Mouse (Mus musculus): ENCODE data around the gene S100a3. TPM values are rescaled to one million over a fixed set of nuclear protein-coding genes. Genes with fewer than 3 reads are reported as not detected.

S100a3 gene
- polyA plus RNA-seq, 1 experiment from 2014 or later: not detected

DNA sequence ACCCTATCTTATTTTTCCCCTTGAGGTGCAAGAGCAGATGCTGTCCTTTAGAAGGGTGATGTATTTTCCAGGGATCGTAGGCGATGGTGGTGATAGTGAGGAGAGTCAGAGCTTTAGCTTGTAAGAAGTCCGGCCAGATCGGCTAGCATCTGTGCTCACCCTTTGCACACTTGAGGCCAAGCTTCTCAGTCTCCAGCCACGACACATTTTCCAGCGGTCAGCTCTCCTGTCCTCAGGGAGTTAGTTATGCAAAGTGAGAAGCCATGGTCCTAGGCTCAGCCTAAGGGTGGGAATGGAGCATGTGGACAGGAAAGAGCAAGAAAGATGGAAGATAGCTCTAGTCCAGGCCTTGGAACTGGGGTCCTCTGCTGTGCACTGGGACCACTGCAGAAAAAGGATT lies 36.4 kb downstream of the S100a3 start:
- WGBS: 89% methylated on average over 6 of the region's 6 CpGs
- Histone ChIP-seq H3K4me3 (no peak overlapping the region), H3K9me3 (no peaks in the 10 kb centered on the region), H3K4me1 (0 out of 2 replicates have a peak, but pooled peaks cover 8% of the 10 kb centered on the region), H3K36me3 (replicated peaks) (no peaks in the 10 kb centered on the region), H3K27ac (no peak overlapping the region), H3K27me3 (ENCODE audit: poor library complexity, severe bottlenecking) (no peaks in the 10 kb centered on the region)
- no peak for DNase-seq (ENCODE audit: extremely low spot score, low spot score)

DNA sequence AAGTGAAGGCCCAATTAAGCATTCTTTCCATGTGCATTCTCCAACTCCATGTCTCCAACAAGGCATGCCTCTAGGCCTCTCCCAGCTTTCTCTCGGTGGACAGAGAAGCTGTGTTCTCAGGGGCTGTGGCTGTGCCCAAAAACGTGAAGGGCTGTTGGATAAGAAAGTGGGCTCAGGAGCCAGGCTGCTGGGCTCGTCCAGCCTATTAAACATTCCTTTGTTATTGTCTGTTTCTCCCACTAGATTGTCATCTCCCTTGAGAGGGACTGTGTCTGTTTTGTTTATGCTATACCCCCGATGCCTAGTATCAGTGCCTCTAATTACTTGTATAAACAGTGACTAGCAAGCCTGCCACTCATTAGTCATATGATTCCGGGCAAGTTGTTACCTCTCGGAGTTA lies 37.4 kb downstream of the S100a3 start:
- no peak for DNase-seq (ENCODE audit: extremely low spot score, low spot score)
- Histone ChIP-seq H3K36me3 (replicated peaks) (no peaks in the 10 kb centered on the region), H3K9me3 (no peaks in the 10 kb centered on the region), H3K27me3 (ENCODE audit: poor library complexity, severe bottlenecking) (no peaks in the 10 kb centered on the region), H3K27ac (no peak overlapping the region), H3K4me1 (0 out of 2 replicates have a peak, but pooled peaks cover 8% of the 10 kb centered on the region), H3K4me3 (no peak overlapping the region)
- 59% methylated on average over 6 of the region's 6 CpGs for WGBS

DNA sequence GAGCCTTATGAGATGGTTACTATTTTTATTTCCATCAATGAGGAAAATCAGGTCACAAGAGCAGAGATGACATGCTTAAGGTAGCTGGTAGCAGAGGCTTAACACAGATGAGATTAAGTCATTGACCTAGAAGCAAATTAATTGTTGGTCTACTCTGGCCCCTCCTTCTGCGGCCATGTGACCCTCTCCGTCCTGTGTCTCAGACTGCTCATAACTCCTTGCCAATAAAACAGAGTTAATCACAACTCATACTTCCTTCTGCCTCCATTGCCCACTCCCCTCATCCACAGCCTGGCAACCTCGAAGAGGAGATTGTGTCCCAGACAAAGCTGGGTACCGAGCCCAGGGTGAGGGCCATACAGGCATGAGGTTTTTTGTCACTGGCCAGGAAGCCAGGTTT lies 37.8 kb downstream of the S100a3 start:
- DNase-seq (ENCODE audit: extremely low spot score, low spot score): no peak
- Histone ChIP-seq H3K27me3 (ENCODE audit: poor library complexity, severe bottlenecking) (no peaks in the 10 kb centered on the region), H3K27ac (no peak overlapping the region), H3K9me3 (no peaks in the 10 kb centered on the region), H3K4me3 (no peak overlapping the region), H3K4me1 (0 out of 2 replicates have a peak, but pooled peaks cover 8% of the 10 kb centered on the region), H3K36me3 (replicated peaks) (no peaks in the 10 kb centered on the region)
- WGBS: 83% methylated on average over 4 of the region's 4 CpGs

DNA sequence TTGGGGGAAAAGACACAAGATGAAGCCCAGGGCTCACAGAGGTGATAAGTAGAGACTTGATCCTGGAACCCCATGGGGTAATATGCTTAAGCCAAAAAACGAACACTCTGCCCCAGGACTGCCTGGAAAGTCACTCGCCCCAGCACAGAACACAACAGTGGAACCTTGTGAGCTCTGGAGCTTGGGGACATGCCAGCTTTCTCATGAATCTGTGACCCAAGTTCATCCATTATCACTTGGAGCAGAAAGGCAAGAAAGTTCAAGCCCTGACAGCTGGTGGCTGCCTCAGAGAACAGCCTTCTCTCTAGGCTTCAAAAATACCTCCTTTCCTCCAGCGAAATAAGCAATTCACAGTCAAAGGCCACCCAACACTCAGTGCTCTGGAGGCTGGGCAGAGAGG lies 39.0 kb downstream of the S100a3 start:
- H3K27ac ChIP-seq: no peak overlapping the region
- H3K36me3 ChIP-seq (replicated peaks): no peaks in the 10 kb centered on the region
- DNase-seq (ENCODE audit: extremely low spot score, low spot score): no peak
- no peak overlapping the region for H3K4me3 ChIP-seq
- peaks cover 16% of the 10 kb centered on the region for H3K4me1 ChIP-seq
- H3K27me3 ChIP-seq (ENCODE audit: poor library complexity, severe bottlenecking): no peaks in the 10 kb centered on the region
- WGBS: 76% methylated on average over 3 of the region's 3 CpGs
- no peaks in the 10 kb centered on the region for H3K9me3 ChIP-seq

DNA sequence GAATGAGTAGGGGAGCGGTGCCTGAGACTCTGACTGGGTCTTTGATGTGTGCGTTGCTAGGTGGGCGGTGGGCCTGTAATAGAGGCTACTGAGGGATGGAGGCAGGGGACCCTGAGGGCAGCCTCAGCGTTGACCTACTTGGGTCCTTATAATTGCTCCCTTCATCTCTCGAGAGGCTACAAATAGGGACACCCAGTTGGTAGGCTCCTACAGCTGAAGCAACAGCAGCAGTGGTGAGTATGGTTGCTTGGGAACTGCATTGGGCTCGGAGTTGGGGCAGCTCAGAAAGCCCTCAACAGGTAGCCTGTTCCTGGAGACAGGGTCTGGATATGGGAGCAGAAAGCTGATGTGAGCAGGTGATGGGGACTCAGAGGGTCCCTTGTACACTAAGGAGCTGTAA lies 39.7 kb downstream of the S100a3 start:
- DNase-seq (ENCODE audit: extremely low spot score, low spot score): no peak
- Histone ChIP-seq H3K9me3 (no peaks in the 10 kb centered on the region), H3K36me3 (replicated peaks) (no peaks in the 10 kb centered on the region), H3K27ac (no peak overlapping the region), H3K4me3 (no peak overlapping the region), H3K27me3 (ENCODE audit: poor library complexity, severe bottlenecking) (no peaks in the 10 kb centered on the region), H3K4me1 (peaks cover 22% of the 10 kb centered on the region)
- 88% methylated on average over 6 of the region's 6 CpGs for WGBS

DNA sequence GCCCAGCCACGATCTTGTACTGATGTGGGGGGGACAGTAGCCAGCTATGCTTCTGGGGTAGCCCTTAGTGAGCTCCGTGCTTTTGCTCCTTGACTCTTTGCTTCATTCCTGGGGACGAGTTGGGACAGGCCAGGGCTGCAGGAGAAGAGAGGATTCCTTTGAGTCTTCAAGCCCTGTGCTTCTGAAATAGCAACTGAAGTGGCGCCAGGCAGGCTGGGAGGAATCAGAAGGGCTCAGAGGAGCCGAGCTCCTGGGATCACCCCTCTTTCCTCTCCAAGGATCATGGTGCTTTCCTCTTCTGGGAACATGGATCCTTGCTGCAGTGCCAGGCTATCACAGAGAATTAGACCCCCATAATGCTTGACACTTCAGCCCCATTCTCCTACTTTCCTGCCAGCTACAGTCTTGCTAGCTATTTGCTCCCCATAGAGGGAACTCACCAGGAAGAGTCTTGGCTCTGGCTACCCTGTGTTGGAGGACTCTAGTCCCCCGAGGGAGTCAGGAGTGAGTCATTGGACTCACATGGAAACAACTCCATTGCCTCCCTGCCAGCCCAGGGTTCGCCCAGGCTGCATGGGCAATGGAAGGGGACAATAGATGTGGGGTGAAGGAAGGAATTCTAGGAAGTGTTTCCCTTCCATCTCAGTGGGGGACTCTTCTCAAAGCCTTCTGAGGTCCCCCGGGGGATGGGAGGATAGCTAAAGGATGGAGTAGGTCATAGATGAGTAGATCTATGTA lies 40.2 kb downstream of the S100a3 start:
- DNase-seq (ENCODE audit: extremely low spot score, low spot score): no peak
- H3K4me1 ChIP-seq: peaks cover 25% of the 10 kb centered on the region
- H3K27ac ChIP-seq: no peak overlapping the region
- no peak overlapping the region for H3K4me3 ChIP-seq
- H3K27me3 ChIP-seq (ENCODE audit: poor library complexity, severe bottlenecking): no peaks in the 10 kb centered on the region
- H3K9me3 ChIP-seq: no peaks in the 10 kb centered on the region
- WGBS: 83% methylated on average over 8 of the region's 8 CpGs
- no peaks in the 10 kb centered on the region for H3K36me3 ChIP-seq (replicated peaks)

DNA sequence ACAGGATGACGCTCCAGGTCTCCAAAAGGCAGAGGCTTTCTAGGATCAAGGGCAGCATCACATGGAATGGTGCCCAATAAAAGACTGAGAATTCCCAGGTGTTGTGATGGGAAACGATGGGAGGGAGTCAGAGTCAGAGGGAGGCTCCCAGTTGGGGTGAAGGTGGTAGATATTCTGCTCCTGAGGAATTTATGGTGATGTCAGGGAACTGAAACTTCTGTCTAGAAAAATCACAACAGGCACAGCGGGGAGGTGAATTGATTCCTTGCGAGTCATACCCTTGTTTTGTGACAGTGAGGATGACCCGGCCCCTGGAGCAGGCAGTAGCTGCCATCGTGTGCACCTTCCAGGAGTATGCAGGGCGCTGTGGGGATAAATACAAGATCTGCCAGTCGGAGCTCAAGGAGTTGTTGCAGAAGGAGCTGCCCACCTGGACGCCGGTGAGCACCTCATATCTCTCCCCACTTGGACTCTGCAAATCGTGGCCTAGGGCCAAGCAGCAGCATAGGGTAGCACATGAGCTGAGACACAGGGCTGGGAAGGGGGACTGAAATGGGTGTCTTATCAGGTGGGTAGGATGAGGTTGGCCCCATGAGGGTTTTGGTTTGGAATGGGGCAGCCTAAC lies 41.2 kb downstream of the S100a3 start, which contains the start of gene Gm42674:
TSS of gene Gm42674 (plus strand) at position 419 of the 625 bp plus-strand sequence.
- H3K4me3 ChIP-seq: no peak within 1 kb of the TSS
- no peaks in the 10 kb centered on the region for H3K9me3 ChIP-seq
- no peak within 1 kb of the TSS for H3K27ac ChIP-seq
- peaks cover 31% of the 10 kb centered on the region for H3K4me1 ChIP-seq
- no peak for DNase-seq (ENCODE audit: extremely low spot score, low spot score)
- WGBS: 85% methylated on average over 11 of the region's 11 CpGs
- H3K27me3 ChIP-seq (ENCODE audit: poor library complexity, severe bottlenecking): no peaks in the 10 kb centered on the region
- H3K36me3 ChIP-seq (replicated peaks): no peaks in the 10 kb centered on the region

DNA sequence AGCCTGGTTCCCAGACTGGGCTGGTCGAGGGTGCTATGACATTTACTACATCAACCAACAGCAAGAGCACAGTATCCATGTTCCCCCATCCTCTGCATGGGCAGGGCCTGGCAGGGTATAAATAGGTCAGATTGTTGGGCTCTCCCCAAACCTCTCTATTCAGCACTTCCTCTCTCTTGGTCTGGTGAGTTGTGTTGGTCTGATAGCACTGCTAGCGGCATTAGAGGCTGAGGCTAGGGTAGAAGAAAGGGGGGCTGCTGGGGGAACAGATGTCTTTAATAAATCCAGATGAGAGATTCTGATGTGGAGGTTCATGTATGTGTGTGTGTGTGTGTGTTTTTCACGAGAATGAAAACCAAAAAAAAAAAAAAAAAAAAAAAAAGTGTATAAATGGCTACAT lies 43.2 kb downstream of the S100a3 start, which contains the start of gene S100a4:
TSS of gene S100a4 (plus strand) at position 149 of the 400 bp plus-strand sequence.
- Histone ChIP-seq H3K27me3 (ENCODE audit: poor library complexity, severe bottlenecking) (no peaks in the 10 kb centered on the region), H3K9me3 (no peaks in the 10 kb centered on the region), H3K4me3 (no peak within 1 kb of the TSS), H3K4me1 (peaks cover 24% of the 10 kb centered on the region), H3K36me3 (replicated peaks) (no peaks in the 10 kb centered on the region), H3K27ac (peak within 1 kb of the TSS; percentile 62)
- WGBS: 61% methylated on average over 3 of the region's 3 CpGs
- DNase-seq (ENCODE audit: extremely low spot score, low spot score): no peak

DNA sequence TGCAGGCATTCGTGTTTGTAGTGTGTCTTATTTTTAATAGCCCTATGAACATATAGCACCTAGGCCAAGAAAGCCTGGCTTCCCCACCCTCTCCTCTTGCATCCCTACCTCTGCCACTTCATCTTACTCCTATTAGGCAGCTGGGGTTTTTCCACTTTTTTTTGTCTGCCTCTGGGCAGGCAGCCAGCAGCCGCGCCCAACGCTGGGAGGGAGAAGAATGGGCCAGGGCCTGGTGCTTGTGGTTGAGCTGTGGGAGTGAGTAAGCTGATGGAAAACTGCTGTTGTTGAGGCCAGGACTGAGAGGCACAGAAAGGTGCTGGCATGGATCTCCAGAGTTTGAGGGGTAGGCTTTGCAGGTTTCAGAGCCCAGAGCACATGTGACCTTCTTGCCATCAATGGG lies 44.0 kb downstream of the S100a3 start:
- H3K27me3 ChIP-seq (ENCODE audit: poor library complexity, severe bottlenecking): no peaks in the 10 kb centered on the region
- H3K27ac ChIP-seq: peak overlapping the region; percentile 62
- peaks cover 24% of the 10 kb centered on the region for H3K4me1 ChIP-seq
- H3K9me3 ChIP-seq: no peaks in the 10 kb centered on the region
- no peak for DNase-seq (ENCODE audit: extremely low spot score, low spot score)
- H3K36me3 ChIP-seq (replicated peaks): no peaks in the 10 kb centered on the region
- no peak overlapping the region for H3K4me3 ChIP-seq
- WGBS: 83% methylated on average over 4 of the region's 4 CpGs

DNA sequence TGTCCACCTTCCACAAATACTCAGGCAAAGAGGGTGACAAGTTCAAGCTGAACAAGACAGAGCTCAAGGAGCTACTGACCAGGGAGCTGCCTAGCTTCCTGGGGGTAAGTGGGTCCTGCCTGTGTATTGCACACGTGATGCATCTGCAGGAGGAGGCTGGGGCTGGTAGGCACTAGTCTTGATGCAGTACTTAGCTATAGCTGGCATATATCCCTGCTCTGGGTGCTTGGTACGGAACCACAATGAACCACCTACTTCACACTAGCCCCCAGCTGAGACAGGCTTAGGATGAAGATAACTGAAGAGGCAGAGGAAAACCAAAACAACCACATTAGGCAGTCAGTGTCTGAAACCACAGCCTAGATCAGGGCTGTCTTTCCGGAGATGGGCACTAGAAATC lies 44.7 kb downstream of the S100a3 start:
- H3K9me3 ChIP-seq: no peaks in the 10 kb centered on the region
- WGBS: 87% methylated on average over 3 of the region's 3 CpGs
- no peaks in the 10 kb centered on the region for H3K36me3 ChIP-seq (replicated peaks)
- no peak overlapping the region for H3K4me3 ChIP-seq
- peaks cover 24% of the 10 kb centered on the region for H3K4me1 ChIP-seq
- peak overlapping the region; percentile 62; the same call in 1 of the 2 replicates for H3K27ac ChIP-seq
- H3K27me3 ChIP-seq (ENCODE audit: poor library complexity, severe bottlenecking): no peaks in the 10 kb centered on the region
- no peak for DNase-seq (ENCODE audit: extremely low spot score, low spot score)

DNA sequence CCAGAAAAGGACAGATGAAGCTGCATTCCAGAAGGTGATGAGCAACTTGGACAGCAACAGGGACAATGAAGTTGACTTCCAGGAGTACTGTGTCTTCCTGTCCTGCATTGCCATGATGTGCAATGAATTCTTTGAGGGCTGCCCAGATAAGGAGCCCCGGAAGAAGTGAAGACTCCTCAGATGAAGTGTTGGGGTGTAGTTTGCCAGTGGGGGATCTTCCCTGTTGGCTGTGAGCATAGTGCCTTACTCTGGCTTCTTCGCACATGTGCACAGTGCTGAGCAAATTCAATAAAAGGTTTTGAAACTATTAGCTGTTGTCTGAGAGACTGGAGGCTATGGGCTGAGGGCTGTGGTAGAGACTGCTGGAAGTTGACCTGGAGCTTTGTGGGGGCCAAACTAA lies 45.4 kb downstream of the S100a3 start:
- Histone ChIP-seq H3K27me3 (ENCODE audit: poor library complexity, severe bottlenecking) (no peaks in the 10 kb centered on the region), H3K4me3 (no peak overlapping the region), H3K9me3 (no peaks in the 10 kb centered on the region), H3K4me1 (peaks cover 24% of the 10 kb centered on the region), H3K27ac (peak overlapping the region; percentile 56), H3K36me3 (replicated peaks) (no peaks in the 10 kb centered on the region)
- no peak for DNase-seq (ENCODE audit: extremely low spot score, low spot score)
- 69% methylated on average over 2 of the region's 2 CpGs for WGBS

DNA sequence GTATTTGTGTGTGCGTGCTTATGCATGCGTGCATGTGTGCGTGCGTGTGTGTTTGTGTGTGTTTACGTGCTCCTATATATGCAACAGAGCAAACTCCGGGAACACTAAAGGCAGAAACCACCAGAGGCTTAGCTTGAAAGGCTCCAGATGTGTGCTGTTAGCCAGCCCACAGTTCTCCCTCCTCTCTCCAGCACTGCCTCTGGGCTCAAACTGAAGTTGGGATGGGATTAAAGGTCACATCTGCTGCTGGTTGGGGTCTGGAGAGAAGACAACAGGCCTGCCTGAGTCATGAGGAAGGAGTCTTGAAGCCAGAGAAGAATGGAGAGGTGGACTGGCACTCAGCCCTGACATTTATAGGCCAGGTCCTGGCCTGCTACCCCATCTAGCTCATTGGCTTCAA lies 45.8 kb downstream of the S100a3 start:
- peak overlapping the region; percentile 56 for H3K27ac ChIP-seq
- H3K4me1 ChIP-seq: peaks cover 24% of the 10 kb centered on the region
- DNase-seq (ENCODE audit: extremely low spot score, low spot score): peak; percentile 49
- H3K36me3 ChIP-seq (replicated peaks): no peaks in the 10 kb centered on the region
- H3K4me3 ChIP-seq: no peak overlapping the region
- H3K27me3 ChIP-seq (ENCODE audit: poor library complexity, severe bottlenecking): no peaks in the 10 kb centered on the region
- WGBS: 91% methylated on average over 6 of the region's 6 CpGs
- no peaks in the 10 kb centered on the region for H3K9me3 ChIP-seq

DNA sequence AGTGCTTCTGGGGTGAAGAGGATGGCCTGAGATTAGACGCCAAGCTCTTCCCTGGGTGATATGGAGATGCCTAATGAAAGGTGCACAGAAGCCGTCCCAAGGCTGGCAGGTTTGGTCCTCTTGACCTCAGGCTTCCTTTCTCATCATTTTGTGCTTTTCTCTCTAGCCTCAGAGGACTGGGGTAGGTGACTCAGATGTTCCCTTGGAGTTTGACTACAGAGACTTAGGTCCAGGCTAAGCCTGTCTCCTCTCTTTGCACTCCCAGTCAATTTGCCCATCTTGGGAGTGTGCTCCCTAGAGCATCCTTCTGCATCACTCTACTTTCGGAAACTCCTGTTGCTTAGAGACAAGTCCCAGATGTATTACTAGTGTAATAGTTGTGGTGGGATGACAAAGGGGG lies 47.0 kb downstream of the S100a3 start:
- Histone ChIP-seq H3K4me1 (peaks cover 24% of the 10 kb centered on the region), H3K36me3 (replicated peaks) (no peaks in the 10 kb centered on the region), H3K9me3 (no peaks in the 10 kb centered on the region), H3K27me3 (ENCODE audit: poor library complexity, severe bottlenecking) (no peaks in the 10 kb centered on the region), H3K4me3 (no peak overlapping the region), H3K27ac (no peak overlapping the region)
- no peak for DNase-seq (ENCODE audit: extremely low spot score, low spot score)
- WGBS: 82% methylated on average over 3 of the region's 3 CpGs

Measured in forebrain, embryonic 10.5 days (tissue).